Mouse (Mus musculus) urinary bladder, adult 2 months (tissue): ENCODE results near the gene Gm2237. TPM values are rescaled to one million over a fixed set of nuclear protein-coding genes. Genes with fewer than 3 reads are reported as not detected.
"Not testable (repeated sequence)": the region's sequence is repeated elsewhere in the genome, so short reads cannot be mapped to it uniquely, and the experiment has no call there.

Experiments
- DNase-seq: peaks from one replicate; pipeline ENCODE4 v3.0.0; 2022; ENCODE audit warnings: low spot score
- polyA plus RNA-seq: library from polyadenylated mRNA; depleted of rRNA; stranded (reverse); fragments of >200 nt; gene quantifications from 2 replicates; pipeline ENCODE4 v1.2.3, GENCODE M21; 2012; rRNA removed

Gm2237 gene
- polyA plus RNA-seq: 10.8 and 15.2 TPM in 2 replicates

DNA sequence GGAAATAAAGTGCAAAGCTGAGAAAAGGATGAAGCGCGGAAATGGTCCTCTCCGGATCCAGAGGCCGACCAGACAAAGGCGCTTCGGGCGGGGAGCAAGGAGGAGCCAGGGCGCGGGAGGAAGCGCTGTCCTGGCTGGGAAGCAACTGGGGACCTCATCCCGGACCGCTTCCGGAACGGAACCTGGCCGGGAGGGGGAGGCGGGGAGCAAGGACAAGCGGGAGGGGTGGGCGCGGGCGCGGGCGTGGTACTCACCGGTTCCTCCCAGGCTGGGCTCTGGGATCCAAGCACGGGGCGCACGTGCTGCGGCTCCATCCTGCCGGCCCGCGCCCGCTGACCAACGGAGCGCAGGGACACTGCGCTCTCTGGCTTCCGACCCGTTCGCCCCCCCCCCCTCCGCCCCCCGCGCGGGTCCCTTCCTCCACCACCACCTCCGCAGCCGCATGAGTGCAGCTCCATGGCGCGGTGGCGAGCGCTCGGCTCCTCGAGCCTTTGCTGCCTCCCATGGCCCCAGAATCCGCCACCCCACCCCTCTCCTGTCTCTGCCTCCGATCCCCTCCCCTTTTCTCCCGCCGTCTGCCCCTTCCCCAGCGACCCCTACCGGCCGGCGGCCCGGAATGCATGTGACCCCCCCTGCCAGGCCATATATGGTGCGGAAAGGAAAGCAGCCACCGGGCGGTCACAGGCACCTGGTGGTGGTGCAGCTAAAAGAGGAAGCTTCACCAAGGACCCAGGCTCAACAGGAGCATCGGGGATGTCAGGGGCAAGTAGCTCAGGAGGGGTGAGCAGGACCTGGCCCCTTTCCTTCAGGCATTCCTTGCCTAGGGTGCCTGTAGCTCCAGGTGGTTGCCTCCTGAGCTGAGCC, at the start of gene Gm2237:
Gm2237 (minus strand) TSS at position 332 of the 864 bp plus-strand sequence.
- peak; percentile 30 for DNase-seq

DNA sequence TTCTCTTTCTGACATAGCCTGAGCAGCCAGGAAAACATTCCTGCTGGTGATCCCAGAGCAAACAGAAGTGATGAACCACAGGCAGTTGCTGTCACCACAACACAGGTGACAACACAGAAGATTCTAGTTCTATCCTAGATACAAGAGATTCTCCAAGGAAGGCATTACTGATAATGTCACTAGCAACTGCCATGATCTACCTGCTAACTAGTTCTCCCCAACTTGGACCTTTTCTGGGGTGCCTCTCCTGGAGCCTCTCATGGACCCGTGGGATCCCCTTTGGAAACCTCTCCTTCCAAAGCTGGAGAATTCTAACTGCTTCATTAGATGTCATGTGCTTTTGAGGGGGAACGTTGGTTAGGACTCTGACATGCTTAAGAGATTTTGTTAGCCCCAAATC, 17.5 kb upstream of the Gm2237 start, which contains the start of gene Gm5458:
Gm5458 (minus strand) TSS at position 101 of the 400 bp plus-strand sequence.
- DNase-seq: not testable (repeated sequence)

DNA sequence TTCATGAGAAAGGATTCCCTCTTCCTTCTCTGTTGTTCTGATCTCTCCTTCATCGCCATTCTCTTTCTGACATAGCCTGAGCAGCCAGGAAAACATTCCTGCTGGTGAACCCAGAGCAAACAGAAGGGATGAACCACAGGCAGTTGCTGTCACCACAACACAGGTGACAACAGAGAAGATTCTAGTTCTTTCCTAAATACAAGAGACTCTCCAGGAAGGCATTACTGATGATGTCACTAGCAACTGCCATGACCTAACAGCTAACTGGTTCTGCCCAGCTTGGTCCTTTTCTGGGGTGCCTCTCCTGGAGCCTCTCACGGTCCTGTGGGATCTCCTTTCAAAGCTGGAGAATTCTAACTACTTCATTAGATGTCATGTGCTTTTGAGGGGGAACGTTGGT, 35.1 kb downstream of the Gm2237 start, which contains the start of gene Gm2244:
Gm2244 (minus strand) TSS at position 101 of the 400 bp plus-strand sequence.
- not testable (repeated sequence) for DNase-seq

Other genes starting within 250 kb of the Gm2237 start
- gene Gm21738, start 166.2 kb downstream of the Gm2237 start, polyA plus RNA-seq: not detected in 2 replicates
- gene Gm2244, start 35.2 kb downstream of the Gm2237 start, polyA plus RNA-seq: 0.06 and 0.10 TPM in 2 replicates
- gene Gm5458, start 17.4 kb upstream of the Gm2237 start, polyA plus RNA-seq: not detected in 2 replicates
- 9.0 and 12.6 TPM in 2 replicates for gene Nid2, start 166.1 kb upstream of the Gm2237 start, polyA plus RNA-seq
- gene Rtraf, start 238.7 kb upstream of the Gm2237 start, polyA plus RNA-seq: 109 and 133 TPM in 2 replicates